Mouse (Mus musculus) spleen, adult 2 months (tissue): ENCODE data around the gene Tsc2. TPM values are rescaled to one million over a fixed set of nuclear protein-coding genes. Genes with fewer than 3 reads are reported as not detected.

Experiments used
- DNase-seq, 2 experiments: peaks; one replicate each; pipeline versions ENCODE4 v3.0.0 to v3.0.0-alpha.2; 2012 to 2021; ENCODE audit warnings: low spot score in 2 of 2, low read depth in 1 of 2
- H3K27ac ChIP-seq: fragments of 200-500 bp; 2 replicates; pipeline ENCODE4 v1.5.1; 2012; ENCODE audit warnings: low read length, inconsistent platforms; ENCODE audit not compliant: insufficient read depth
- H3K27me3 ChIP-seq: fragments of 200-500 bp; 2 replicates; pipeline ENCODE4 v1.6.1; 2012; ENCODE audit warnings: mild to moderate bottlenecking, moderate library complexity, low read length, inconsistent platforms; ENCODE audit not compliant: control insufficient read depth, insufficient read depth
- H3K36me3 ChIP-seq: fragments of 200-500 bp; 2 replicates; pipeline ENCODE4 v1.6.1; 2012; ENCODE audit warnings: mild to moderate bottlenecking, low read length, inconsistent platforms; ENCODE audit not compliant: control insufficient read depth, insufficient read depth
- H3K4me1 ChIP-seq: fragments of 200-500 bp; 2 replicates; pipeline ENCODE4 v1.6.1; 2011; ENCODE audit warnings: inconsistent platforms; ENCODE audit not compliant: control insufficient read depth, insufficient read depth, insufficient read length
- H3K4me3 ChIP-seq: fragments of 200-500 bp; 2 replicates; pipeline ENCODE4 v1.5.1; 2011; ENCODE audit warnings: mild to moderate bottlenecking, inconsistent platforms; ENCODE audit not compliant: insufficient read depth, insufficient read length; ENCODE audit errors: extremely low read depth
- CTCF ChIP-seq: fragments of 200-500 bp; IDR thresholded peaks from 2 replicates; pipeline ENCODE4 v1.5.1; 2011; ENCODE audit warnings: mild to moderate bottlenecking, inconsistent platforms; ENCODE audit not compliant: insufficient read depth, insufficient read length, insufficient replicate concordance; ENCODE audit errors: extremely low read depth
- POLR2A ChIP-seq: fragments of 200-500 bp; IDR thresholded peaks from 2 replicates; pipeline ENCODE4 v1.6.1; 2011; ENCODE audit warnings: low read depth, low read length, inconsistent platforms
- WGBS: fragments of 180-500 bp; shearing (Covaris S2); methylation state at CpG from one replicate; pipeline ENCODE4 v1.1.7; 2018; 5-methylcytosine and 5-hydroxymethylcytosine counted together
- polyA plus RNA-seq: library from polyadenylated mRNA; depleted of rRNA; stranded (reverse); fragments of >200 nt; gene quantifications from 2 replicates; pipeline ENCODE4 v1.2.3, GENCODE M21; 2012

The Tsc2 gene
- polyA plus RNA-seq, 1 experiment = 86.1 TPM

GRCm38 (mm10) chr17:24583599-24584460 lies 48.6 kb downstream of the Tsc2 start:
- H3K27ac ChIP-seq = no peak overlapping the region
- H3K36me3 ChIP-seq = peaks cover 27% of the 10 kb centered on the region
- no peaks in the 10 kb centered on the region for H3K4me1 ChIP-seq
- no peaks in the 10 kb centered on the region for H3K27me3 ChIP-seq
- TF ChIP-seq CTCF (no peak), POLR2A (no peak)
- no peak for DNase-seq
- no peak overlapping the region for H3K4me3 ChIP-seq
- WGBS = 44% methylated on average over 5 of the region's 5 CpGs

- Histone ChIP-seq H3K36me3 (peaks cover 16% of the 10 kb centered on the region), H3K4me3 (no peak overlapping the region), H3K27me3 (no peaks in the 10 kb centered on the region), H3K27ac (no peak overlapping the region), H3K4me1 (no peaks in the 10 kb centered on the region)
- DNase-seq = no peak
- no peak for TF ChIP-seq POLR2A
- no peak for TF ChIP-seq CTCF
- 100% methylated on average over 2 of the region's 2 CpGs for WGBS
Measured at GRCm38 (mm10) chr17:24580287-24580686, 52.1 kb downstream of the Tsc2 start.

- Histone ChIP-seq H3K27ac (no peak overlapping the region), H3K4me3 (no peak overlapping the region), H3K36me3 (peaks cover 16% of the 10 kb centered on the region), H3K4me1 (no peaks in the 10 kb centered on the region), H3K27me3 (no peaks in the 10 kb centered on the region)
- no peak for DNase-seq
- 94% methylated on average over 3 of the region's 3 CpGs for WGBS
- TF ChIP-seq CTCF (no peak), POLR2A (no peak)
Measured at GRCm38 (mm10) chr17:24579532-24579931, 52.9 kb downstream of the Tsc2 start.

- Histone ChIP-seq H3K4me3 (no peak overlapping the region), H3K27me3 (no peaks in the 10 kb centered on the region), H3K36me3 (peaks cover 13% of the 10 kb centered on the region; the same call in 1 of the 2 replicates), H3K4me1 (no peaks in the 10 kb centered on the region), H3K27ac (no peak overlapping the region)
- DNase-seq = no peak
- 95% methylated on average over 9 of the region's 9 CpGs for WGBS
- TF ChIP-seq POLR2A = no peak
- TF ChIP-seq CTCF = no peak
Measured at GRCm38 (mm10) chr17:24573811-24574210, 58.6 kb downstream of the Tsc2 start.

DNA sequence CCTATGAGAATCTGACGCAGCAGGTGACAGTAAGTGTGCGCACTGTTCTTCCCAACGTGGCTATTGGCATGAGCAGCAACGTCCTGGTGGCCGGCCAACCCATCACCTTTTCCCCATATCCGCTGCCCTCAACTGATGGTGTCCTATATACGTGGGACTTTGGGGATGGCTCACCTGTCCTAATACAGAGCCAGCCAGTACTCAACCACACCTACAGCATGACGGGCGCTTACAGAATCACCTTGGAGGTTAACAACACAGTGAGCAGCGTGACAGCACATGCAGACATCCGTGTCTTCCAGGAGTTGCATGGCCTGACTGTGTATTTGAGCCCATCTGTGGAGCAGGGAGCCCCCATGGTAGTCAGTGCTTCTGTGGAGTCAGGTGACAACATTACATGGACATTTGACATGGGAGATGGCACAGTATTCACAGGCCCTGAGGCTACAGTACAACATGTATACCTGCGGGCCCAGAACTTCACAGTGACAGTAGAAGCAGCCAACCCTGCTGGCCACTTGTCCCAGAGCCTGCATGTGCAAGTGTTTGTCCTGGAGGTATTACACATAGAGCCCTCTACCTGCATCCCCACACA lies 59.7 kb downstream of the Tsc2 start:
- no peak for DNase-seq
- TF ChIP-seq CTCF (no peak), POLR2A (no peak)
- Histone ChIP-seq H3K4me3 (no peak overlapping the region), H3K36me3 (peaks cover 13% of the 10 kb centered on the region), H3K27me3 (no peaks in the 10 kb centered on the region), H3K27ac (no peak overlapping the region), H3K4me1 (no peaks in the 10 kb centered on the region)
- WGBS = 95% methylated on average over 12 of the region's 12 CpGs

GRCm38 (mm10) chr17:24569837-24570236 lies 62.6 kb downstream of the Tsc2 start:
- WGBS = 80% methylated on average over 4 of the region's 4 CpGs
- no peak for DNase-seq
- Histone ChIP-seq H3K27ac (no peak overlapping the region), H3K36me3 (peaks cover 15% of the 10 kb centered on the region), H3K4me1 (no peaks in the 10 kb centered on the region), H3K4me3 (no peak overlapping the region), H3K27me3 (no peaks in the 10 kb centered on the region)
- no peak for TF ChIP-seq POLR2A
- no peak for TF ChIP-seq CTCF
